Mouse (Mus musculus) MEL (cell line): ENCODE data around the gene Slc39a11. TPM values are rescaled to one million over a fixed set of nuclear protein-coding genes. Genes with fewer than 3 reads are reported as not detected.

ENCODE experiments used
- DNase-seq: peaks from one replicate; pipeline ENCODE4 v3.0.0; 2011; ENCODE audit warnings: low read depth, low spot score
- H3K27ac ChIP-seq: 2 replicates; pipeline ENCODE4 v1.5.1; 2012; ENCODE audit warnings: low read depth, mild to moderate bottlenecking, control low read depth, low read length, moderate library complexity; ENCODE audit not compliant: control insufficient read depth
- H3K27me3 ChIP-seq, 2 experiments: fragments of 150-350 bp in 1 of 2; sonication (generic) in 1 of 2; 2 replicates each; pipeline ENCODE4 v1.6.1; 2012; ENCODE audit warnings: low read length in 2 of 2, mild to moderate bottlenecking in 2 of 2, improper control_type of control experiment in 1 of 2, moderate library complexity in 1 of 2; ENCODE audit not compliant: insufficient read depth in 2 of 2, control insufficient read depth in 1 of 2
- H3K36me3 ChIP-seq, 2 experiments: 2 replicates each; pipeline ENCODE4 v1.6.1; 2012 to 2014; ENCODE audit warnings: low read length in 2 of 2, improper control_type of control experiment in 1 of 2, inconsistent platforms in 1 of 2, mild to moderate bottlenecking in 1 of 2; ENCODE audit not compliant: insufficient read depth in 2 of 2, control insufficient read depth in 1 of 2
- H3K4me1 ChIP-seq, 2 experiments: fragments of 150-350 bp in 1 of 2; sonication (generic) in 1 of 2; 2 replicates each; pipeline ENCODE4 v1.6.1; 2012; ENCODE audit warnings: low read length in 2 of 2, improper control_type of control experiment in 1 of 2, mild to moderate bottlenecking in 1 of 2; ENCODE audit not compliant: insufficient read depth in 2 of 2, control insufficient read depth in 1 of 2
- H3K4me3 ChIP-seq, 2 experiments: fragments of 150-350 bp in 1 of 2; sonication (generic) in 1 of 2; 2 replicates each; pipeline ENCODE4 v1.5.1; 2012; ENCODE audit warnings: low read depth in 2 of 2, low read length in 2 of 2, mild to moderate bottlenecking in 2 of 2, moderate library complexity in 2 of 2, control low read depth in 1 of 2, improper control_type of control experiment in 1 of 2; ENCODE audit not compliant: control insufficient read depth in 1 of 2, insufficient read depth in 1 of 2
- H3K79me2 ChIP-seq: 2 replicates; pipeline ENCODE4 v1.6.1; 2012; ENCODE audit warnings: mild to moderate bottlenecking, low read length, moderate library complexity; ENCODE audit not compliant: control insufficient read depth, poor library complexity, insufficient read depth
- H3K9ac ChIP-seq: 2 replicates; pipeline ENCODE4 v1.6.1; 2012; ENCODE audit warnings: low read depth, mild to moderate bottlenecking, control low read depth, low read length, moderate library complexity; ENCODE audit not compliant: control insufficient read depth, poor library complexity, severe bottlenecking
- H3K9me3 ChIP-seq: fragments of 150-350 bp; sonication (generic); replicated peaks from 2 replicates; pipeline ENCODE4 v1.6.1; 2012; ENCODE audit warnings: mild to moderate bottlenecking, low read length, improper control_type of control experiment, moderate library complexity; ENCODE audit not compliant: insufficient read depth
- CTCF ChIP-seq, 3 experiments: IDR thresholded peaks in 2 of 3; conservative IDR thresholded peaks in 1 of 3; 2 replicates each; pipeline ENCODE4 v1.5.1; 2011 to 2012; ENCODE audit warnings: low read length in 3 of 3, low read depth in 2 of 3, mild to moderate bottlenecking in 2 of 3, improper control_type of control experiment in 1 of 3, inconsistent platforms in 1 of 3, mixed read lengths in 1 of 3, moderate library complexity in 1 of 3; ENCODE audit not compliant: control insufficient read depth in 1 of 3, insufficient read depth in 1 of 3, poor library complexity in 1 of 3, severe bottlenecking in 1 of 3
- GABPA ChIP-seq: IDR thresholded peaks from 2 replicates; pipeline ENCODE4 v1.6.1; 2012; ENCODE audit warnings: low read depth, mild to moderate bottlenecking, inconsistent platforms, low read length, improper control_type of control experiment, moderate library complexity
- HCFC1 ChIP-seq: IDR thresholded peaks from 2 replicates; pipeline ENCODE4 v1.6.1; 2012; ENCODE audit warnings: low read depth, mild to moderate bottlenecking, inconsistent platforms, low read length, improper control_type of control experiment, moderate library complexity
- KAT2A ChIP-seq: conservative IDR thresholded peaks from 2 replicates; pipeline ENCODE4 v1.6.1; 2012; ENCODE audit warnings: low read depth, low read length, improper control_type of control experiment, inconsistent platforms
- MAX ChIP-seq: IDR thresholded peaks from 2 replicates; pipeline ENCODE4 v1.6.1; 2011; ENCODE audit warnings: low read length, improper control_type of control experiment
- MEF2A ChIP-seq: IDR thresholded peaks from 2 replicates; pipeline ENCODE4 v1.6.1; 2014; ENCODE audit warnings: low read depth, mild to moderate bottlenecking, inconsistent platforms, low read length, improper control_type of control experiment; ENCODE audit not compliant: poor library complexity, insufficient replicate concordance, severe bottlenecking; ENCODE audit errors: extremely low read depth
- MXI1 ChIP-seq: IDR thresholded peaks from 2 replicates; pipeline ENCODE4 v1.6.1; 2011; ENCODE audit warnings: mild to moderate bottlenecking, low read depth, low read length, improper control_type of control experiment
- MYB ChIP-seq: IDR thresholded peaks from 2 replicates; pipeline ENCODE4 v1.6.1; 2011; ENCODE audit warnings: mild to moderate bottlenecking, low read depth, low read length, improper control_type of control experiment
- NRF1 ChIP-seq: IDR thresholded peaks from 2 replicates; pipeline ENCODE4 v1.6.1; 2014; ENCODE audit warnings: low read depth, mild to moderate bottlenecking, inconsistent platforms, low read length, improper control_type of control experiment, moderate library complexity; ENCODE audit not compliant: poor library complexity, insufficient read depth, severe bottlenecking
- RCOR1 ChIP-seq: IDR thresholded peaks from 2 replicates; pipeline ENCODE4 v1.6.1; 2012; ENCODE audit warnings: low read depth, mild to moderate bottlenecking, inconsistent platforms, low read length, improper control_type of control experiment
- SIN3A ChIP-seq: IDR thresholded peaks from 2 replicates; pipeline ENCODE4 v1.6.1; 2012; ENCODE audit warnings: low read length, improper control_type of control experiment, inconsistent platforms
- SMC3 ChIP-seq: IDR thresholded peaks from 2 replicates; pipeline ENCODE4 v1.6.1; 2011; ENCODE audit warnings: low read depth, low read length, improper control_type of control experiment
- TAL1 ChIP-seq: IDR thresholded peaks from 2 replicates; pipeline ENCODE4 v1.6.1; 2012; ENCODE audit warnings: mild to moderate bottlenecking, inconsistent platforms, low read length, moderate library complexity, mixed read lengths
- TBP ChIP-seq: IDR thresholded peaks from 2 replicates; pipeline ENCODE4 v1.8.0; 2011; ENCODE audit warnings: low read depth, low read length, improper control_type of control experiment
- UBTF ChIP-seq: IDR thresholded peaks from 2 replicates; pipeline ENCODE4 v1.6.1; 2012; ENCODE audit warnings: low read depth, mild to moderate bottlenecking, inconsistent platforms, low read length, improper control_type of control experiment, moderate library complexity, borderline replicate concordance; ENCODE audit not compliant: insufficient read depth
- ZKSCAN1 ChIP-seq: IDR thresholded peaks from 2 replicates; pipeline ENCODE4 v1.6.1; 2012; ENCODE audit warnings: low read depth, mild to moderate bottlenecking, inconsistent platforms, low read length, improper control_type of control experiment, moderate library complexity
- polyA plus RNA-seq, 2 experiments: library from polyadenylated mRNA; stranded (reverse) in 1 of 2; unstranded in 1 of 2; fragments of >175 nt in 1 of 2; fragments of >200 nt in 1 of 2; gene quantifications; 2 replicates each; pipeline versions ENCODE4 v1.2.1 to v1.2.4; 2012; ENCODE audit warnings: low replicate concordance in 2 of 2, low read depth in 1 of 2; ENCODE audit not compliant: insufficient read length in 2 of 2, insufficient read depth in 1 of 2, missing spikeins in 1 of 2
- total RNA-seq: library from RNA; depleted of rRNA; stranded (reverse); fragments of 300-350 nt; gene quantifications from 2 replicates; pipeline ENCODE4 v1.2.3, GENCODE M21; 2012

Slc39a11 gene
- total and polyA plus RNA-seq, 3 experiments = 34.2 to 45.6 TPM; not detected in 1

- Histone ChIP-seq H3K27me3 (no peaks in the 10 kb centered on the region), H3K27ac (no peak overlapping the region), H3K79me2 (no peaks in the 10 kb centered on the region), H3K9me3 (no peaks in the 10 kb centered on the region), H3K36me3 (no peaks in the 10 kb centered on the region; a peak in 1 of 4 replicates), H3K4me3 (no peak overlapping the region), H3K4me1 (no peaks in the 10 kb centered on the region), H3K9ac (no peak overlapping the region)
- no peak for DNase-seq
- TF ChIP-seq GABPA (no peak), ZKSCAN1 (no peak), SIN3A (no peak), TBP (no peak), MXI1 (no peak), KAT2A (no peak), TAL1 (no peak)
These were observed 340.5 kb downstream of the Slc39a11 start for GRCm38 (mm10) chr11:113309265-113309951.

- H3K4me3 ChIP-seq = no peak overlapping the region
- no peak overlapping the region for H3K9ac ChIP-seq
These were observed 341.5 kb downstream of the Slc39a11 start for GRCm38 (mm10) chr11:113308256-113308941.

GRCm38 (mm10) chr11:113303204-113303603, 346.7 kb downstream of the Slc39a11 start:
- no peaks in the 10 kb centered on the region for H3K27me3 ChIP-seq
- H3K36me3 ChIP-seq = no peaks in the 10 kb centered on the region; a peak in 1 of 4 replicates
- no peak for TF ChIP-seq MAX
- no peak for TF ChIP-seq SMC3
- TF ChIP-seq HCFC1 = no peak
- no peak for TF ChIP-seq MEF2A
- no peak for TF ChIP-seq CTCF (IDR thresholded peaks at IDR 0.05 in 2 of 3, conservative IDR thresholded peaks at IDR 0.05 in 1 of 3; ENCODE audit: control insufficient read depth in 1 of 3, insufficient read depth in 1 of 3, low read depth in 2 of 3, low read length in 3 of 3, poor library complexity in 1 of 3, severe bottlenecking in 1 of 3)
- no peak for TF ChIP-seq SIN3A
- TF ChIP-seq MYB = no peak
- no peaks in the 10 kb centered on the region for H3K9me3 ChIP-seq
- H3K27ac ChIP-seq = no peak overlapping the region
- H3K9ac ChIP-seq = no peak overlapping the region
- no peak overlapping the region for H3K4me3 ChIP-seq
- no peak for DNase-seq
- H3K79me2 ChIP-seq = no peaks in the 10 kb centered on the region
- H3K4me1 ChIP-seq = peaks cover 0 to 2% of the 10 kb centered on the region in 2 experiments; a peak in 1 of 4 replicates

More at GRCm38 (mm10) chr11:113308256-113308941, 341.5 kb downstream of the Slc39a11 start:
- Histone ChIP-seq H3K27me3 (no peaks in the 10 kb centered on the region), H3K27ac (no peak overlapping the region), H3K9me3 (no peaks in the 10 kb centered on the region), H3K36me3 (no peaks in the 10 kb centered on the region; a peak in 1 of 4 replicates), H3K4me1 (no peaks in the 10 kb centered on the region), H3K79me2 (no peaks in the 10 kb centered on the region)
- TF ChIP-seq NRF1 (no peak), RCOR1 (no peak), UBTF (no peak), HCFC1 (no peak)
- no peak for DNase-seq
